Mouse (Mus musculus) urinary bladder, postnatal 4 days (tissue): ENCODE data around the gene Prkce.

Experiments used
- DNase-seq, 2 experiments: peaks; one replicate each; pipeline ENCODE4 v3.0.0; 2021 to 2022; ENCODE audit warnings: low spot score in 2 of 2

The Prkce gene

GRCm38 (mm10) chr17:86521252-86521651 lies 353.7 kb downstream of the Prkce start:
- no peak for DNase-seq

GRCm38 (mm10) chr17:86522649-86523048 lies 355.1 kb downstream of the Prkce start:
- DNase-seq, result no peak

- no peak for DNase-seq
Measured at GRCm38 (mm10) chr17:86523374-86523773, 355.8 kb downstream of the Prkce start.

- no peak for DNase-seq
Measured at GRCm38 (mm10) chr17:86523843-86524242, 356.3 kb downstream of the Prkce start.

- DNase-seq, result no peak
Measured at GRCm38 (mm10) chr17:86525075-86525474, 357.5 kb downstream of the Prkce start.

- DNase-seq, result no peak
Measured at GRCm38 (mm10) chr17:86526016-86526415, 358.4 kb downstream of the Prkce start.

- no peak for DNase-seq
Measured at GRCm38 (mm10) chr17:86527298-86527697, 359.7 kb downstream of the Prkce start.

GRCm38 (mm10) chr17:86529003-86529402 lies 361.4 kb downstream of the Prkce start:
- DNase-seq, result no peak

GRCm38 (mm10) chr17:86529411-86529810 lies 361.8 kb downstream of the Prkce start:
- DNase-seq, result no peak

- DNase-seq, result no peak
Measured at GRCm38 (mm10) chr17:86531231-86531630, 363.6 kb downstream of the Prkce start.

- DNase-seq, result no peak
Measured at GRCm38 (mm10) chr17:86532783-86533548, 365.4 kb downstream of the Prkce start.

- no peak for DNase-seq
Measured at GRCm38 (mm10) chr17:86533549-86533851, 365.9 kb downstream of the Prkce start.

- DNase-seq, result no peak
Measured at GRCm38 (mm10) chr17:86535096-86535495, 367.5 kb downstream of the Prkce start.

GRCm38 (mm10) chr17:86535827-86536656 lies 368.5 kb downstream of the Prkce start:
- DNase-seq, result peak; percentile 42 to 79

- DNase-seq, result no peak
Measured at GRCm38 (mm10) chr17:86539881-86540430, 372.4 kb downstream of the Prkce start.

- DNase-seq, result no peak
Measured at GRCm38 (mm10) chr17:86546529-86546928, 378.9 kb downstream of the Prkce start.

- DNase-seq, result no peak
Measured at GRCm38 (mm10) chr17:86549128-86549527, 381.5 kb downstream of the Prkce start.

GRCm38 (mm10) chr17:86551561-86551960 lies 384.0 kb downstream of the Prkce start:
- DNase-seq, result no peak

- DNase-seq, result no peak
Measured at GRCm38 (mm10) chr17:86551995-86552394, 384.4 kb downstream of the Prkce start.

GRCm38 (mm10) chr17:86559206-86559891 lies 391.8 kb downstream of the Prkce start:
- no peak for DNase-seq

GRCm38 (mm10) chr17:86560499-86560898 lies 392.9 kb downstream of the Prkce start:
- DNase-seq, result no peak

- no peak for DNase-seq
Measured at GRCm38 (mm10) chr17:86570491-86570890, 402.9 kb downstream of the Prkce start.
